Mouse (Mus musculus): ENCODE measurements around the gene Plcb4. TPM values are rescaled to one million over a fixed set of nuclear protein-coding genes. Genes with fewer than 3 reads are reported as not detected.
A peak's percentile ranks its signal among the peaks of the same experiment; 100 is the strongest.

Plcb4 gene
- polyA plus RNA-seq, 1 experiment from 2014 or later = 33.8 TPM

DNA sequence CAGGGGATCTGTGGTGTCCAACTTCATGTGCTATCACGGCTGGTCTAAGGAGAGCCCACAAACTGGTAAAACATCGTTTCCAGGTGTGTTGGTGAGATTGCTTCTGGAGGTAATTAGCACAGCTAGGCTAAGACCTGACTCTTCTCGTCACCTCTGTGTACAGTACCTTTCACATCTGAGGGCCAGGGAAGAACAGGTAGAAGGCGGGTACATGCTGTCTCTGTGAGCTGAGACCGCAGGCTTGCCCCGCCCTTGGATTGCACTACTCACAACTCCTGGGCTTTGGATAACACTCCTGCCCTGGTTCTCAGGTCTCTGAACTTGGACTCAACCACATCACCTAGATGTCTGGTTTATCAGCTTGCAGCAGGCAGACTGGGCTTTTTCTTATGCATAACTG lies 128.6 kb downstream of the Plcb4 start:
- Histone ChIP-seq H3K9me3 (replicated peaks; ENCODE audit: control insufficient read depth, low read length) (no peaks in the 10 kb centered on the region), H3K36me3 (ENCODE audit: control insufficient read depth, insufficient read depth, low read length) (no peaks in the 10 kb centered on the region), H3K9ac (ENCODE audit: low read depth, low read length) (no peak overlapping the region), H3K4me2 (no peak overlapping the region), H3K4me1 (ENCODE audit: control insufficient read depth, insufficient read depth, low read length) (no peaks in the 10 kb centered on the region), H3K4me3 (ENCODE audit: low read depth, low read length) (no peak overlapping the region), H3K27ac (ENCODE audit: low read depth, low read length) (no peak overlapping the region), H3K27me3 (ENCODE audit: control insufficient read depth, insufficient read depth, low read length) (no peaks in the 10 kb centered on the region)
- 90% methylated on average over 6 of the region's 6 CpGs for WGBS (ENCODE audit: insufficient replicate concordance)
- ATAC-seq (replicated peaks; ENCODE audit: insufficient number of reproducible peaks, low FRiP score, low TSS enrichment) = no peak

DNA sequence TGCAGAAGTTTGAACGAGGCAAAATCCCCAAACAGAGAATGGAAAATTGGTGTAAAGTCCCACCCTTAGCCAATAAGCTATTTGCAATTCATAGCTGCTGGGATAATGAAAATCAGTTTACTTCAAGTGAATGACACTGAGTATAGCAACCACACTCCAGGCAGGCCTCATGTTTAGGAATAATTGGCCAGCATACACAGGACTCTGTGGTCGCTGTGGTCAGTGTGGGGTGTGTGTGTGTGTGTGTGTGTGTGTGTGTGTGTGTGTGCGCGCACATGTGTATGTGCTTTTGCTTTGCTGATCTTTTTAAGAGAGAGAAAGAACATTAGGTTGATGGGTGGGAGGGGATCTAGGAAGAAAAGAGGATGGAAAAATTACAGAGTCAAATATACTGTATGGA lies 134.1 kb downstream of the Plcb4 start:
- Histone ChIP-seq H3K4me1 (ENCODE audit: control insufficient read depth, insufficient read depth, low read length) (peaks cover 4% of the 10 kb centered on the region; the same call in 1 of the 2 replicates), H3K27ac (ENCODE audit: low read depth, low read length) (no peak overlapping the region), H3K9ac (ENCODE audit: low read depth, low read length) (no peak overlapping the region), H3K4me3 (ENCODE audit: low read depth, low read length) (no peak overlapping the region), H3K27me3 (ENCODE audit: control insufficient read depth, insufficient read depth, low read length) (no peaks in the 10 kb centered on the region), H3K36me3 (ENCODE audit: control insufficient read depth, insufficient read depth, low read length) (no peaks in the 10 kb centered on the region), H3K4me2 (no peak overlapping the region), H3K9me3 (replicated peaks; ENCODE audit: control insufficient read depth, low read length) (no peaks in the 10 kb centered on the region)
- ATAC-seq (replicated peaks; ENCODE audit: insufficient number of reproducible peaks, low FRiP score, low TSS enrichment) = no peak
- 86% methylated on average over 4 of the region's 4 CpGs for WGBS (ENCODE audit: insufficient replicate concordance)

DNA sequence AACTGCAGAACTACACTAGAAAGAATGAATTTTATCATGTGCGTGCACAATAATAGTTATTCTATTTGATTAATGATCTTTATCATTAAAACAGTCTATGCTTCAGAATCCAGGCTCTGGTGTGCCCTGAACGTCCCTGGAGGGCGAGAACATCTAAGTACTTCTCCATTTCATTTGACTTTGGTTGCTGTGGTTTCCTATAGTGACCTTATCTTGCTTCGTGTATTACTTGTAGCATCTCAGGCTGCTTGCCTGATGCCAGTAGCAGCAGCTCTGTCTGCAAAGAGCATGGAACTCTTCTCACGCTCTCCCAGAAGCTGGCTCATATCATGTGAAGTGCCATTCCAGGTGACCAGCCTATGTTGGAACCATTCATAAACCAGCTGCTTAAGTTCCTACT lies 137.9 kb downstream of the Plcb4 start:
- peaks cover 4% of the 10 kb centered on the region; the same call in 1 of the 2 replicates for H3K4me1 ChIP-seq (ENCODE audit: control insufficient read depth, insufficient read depth, low read length)
- H3K4me2 ChIP-seq = no peak overlapping the region
- no peaks in the 10 kb centered on the region for H3K9me3 ChIP-seq (replicated peaks; ENCODE audit: control insufficient read depth, low read length)
- H3K36me3 ChIP-seq (ENCODE audit: control insufficient read depth, insufficient read depth, low read length) = no peaks in the 10 kb centered on the region
- no peak overlapping the region for H3K9ac ChIP-seq (ENCODE audit: low read depth, low read length)
- no peak for ATAC-seq (replicated peaks; ENCODE audit: insufficient number of reproducible peaks, low FRiP score, low TSS enrichment)
- no peak overlapping the region for H3K27ac ChIP-seq (ENCODE audit: low read depth, low read length)
- no peak overlapping the region for H3K4me3 ChIP-seq (ENCODE audit: low read depth, low read length)
- H3K27me3 ChIP-seq (ENCODE audit: control insufficient read depth, insufficient read depth, low read length) = no peaks in the 10 kb centered on the region
- WGBS (ENCODE audit: insufficient replicate concordance) = 72% methylated on average over 5 of the region's 5 CpGs

DNA sequence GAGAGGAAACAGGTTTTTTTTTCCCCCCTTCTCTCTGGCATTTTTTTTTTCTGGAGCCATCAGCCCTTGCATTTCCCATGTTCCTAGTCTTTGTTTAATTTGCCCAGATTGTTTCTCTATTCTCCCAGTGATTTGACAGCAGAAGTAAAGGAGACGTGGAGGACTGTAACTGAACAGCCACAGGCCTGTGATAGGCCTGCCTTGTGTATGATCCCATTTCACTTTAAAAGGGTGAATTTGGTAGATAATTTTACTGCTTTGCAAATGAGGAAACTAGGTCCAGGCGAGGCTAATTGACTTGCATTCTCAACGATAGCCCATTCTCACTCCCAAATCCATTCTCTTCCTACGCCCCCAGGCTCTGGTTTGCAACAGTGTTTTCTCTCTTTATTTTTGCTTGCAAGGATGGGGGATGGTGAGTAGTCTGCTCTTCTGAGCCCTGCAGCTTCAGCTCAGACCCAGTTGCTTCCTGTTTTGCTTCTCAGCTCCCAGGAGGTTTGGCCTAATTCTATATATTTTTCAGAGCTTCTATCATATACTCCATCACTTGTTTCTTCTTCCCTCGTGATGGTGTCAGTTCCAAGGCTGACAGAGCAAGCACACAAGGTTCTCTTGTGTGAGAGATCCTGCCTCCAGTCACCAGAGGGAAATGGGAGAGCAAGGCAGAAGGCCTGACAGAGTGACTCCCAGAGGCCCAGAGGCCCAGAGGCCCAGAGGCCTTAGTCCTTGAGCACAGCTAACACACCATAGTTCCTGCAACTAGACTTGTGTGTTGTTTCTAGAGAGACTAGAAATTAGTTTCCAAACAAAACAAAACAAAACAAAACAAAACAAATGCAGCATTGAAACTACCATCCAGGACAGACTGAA lies 139.1 kb downstream of the Plcb4 start:
- H3K27me3 ChIP-seq (ENCODE audit: control insufficient read depth, insufficient read depth, low read length) = no peaks in the 10 kb centered on the region
- no peak overlapping the region for H3K9ac ChIP-seq (ENCODE audit: low read depth, low read length)
- 0 out of 2 replicates have a peak overlapping the region, but pooled peaks have one; percentile 1 for H3K27ac ChIP-seq (ENCODE audit: low read depth, low read length)
- peaks cover 4% of the 10 kb centered on the region; the same call in 1 of the 2 replicates for H3K4me1 ChIP-seq (ENCODE audit: control insufficient read depth, insufficient read depth, low read length)
- H3K9me3 ChIP-seq (replicated peaks; ENCODE audit: control insufficient read depth, low read length) = no peaks in the 10 kb centered on the region
- H3K4me3 ChIP-seq (ENCODE audit: low read depth, low read length) = no peak overlapping the region
- H3K36me3 ChIP-seq (ENCODE audit: control insufficient read depth, insufficient read depth, low read length) = no peaks in the 10 kb centered on the region
- H3K4me2 ChIP-seq = no peak overlapping the region
- ATAC-seq (replicated peaks; ENCODE audit: insufficient number of reproducible peaks, low FRiP score, low TSS enrichment) = no peak
- 45% methylated on average over 5 of the region's 5 CpGs for WGBS (ENCODE audit: insufficient replicate concordance)

DNA sequence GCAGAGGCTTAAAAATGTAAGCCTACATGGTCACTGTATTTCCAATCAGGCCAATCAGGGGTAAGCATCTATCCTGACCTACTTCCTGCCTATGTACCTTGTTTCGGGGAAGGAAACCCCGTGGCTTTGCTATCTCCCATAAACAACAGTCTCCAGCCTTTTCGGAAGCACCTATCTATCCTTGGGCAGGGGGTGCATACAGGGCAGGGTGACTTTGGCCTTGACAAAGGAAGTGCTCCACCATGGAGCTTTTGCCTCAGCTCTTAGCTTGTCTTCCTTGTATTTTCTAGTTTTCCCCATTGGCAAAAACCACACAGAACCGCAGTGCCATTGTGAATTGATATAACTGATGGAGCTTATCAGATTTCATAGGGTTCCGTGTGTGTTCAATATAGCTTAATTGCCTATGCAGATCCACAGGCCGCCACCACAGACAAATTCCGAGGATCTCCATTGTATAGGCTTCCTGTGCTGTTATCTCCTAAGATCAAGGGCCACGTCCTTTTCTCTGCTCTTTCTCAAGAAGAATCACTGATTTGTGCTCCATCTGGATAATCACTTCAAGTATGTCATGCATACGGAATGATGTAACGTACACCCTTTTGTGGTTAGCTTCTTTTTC lies 140.4 kb downstream of the Plcb4 start:
- no peak overlapping the region for H3K27ac ChIP-seq (ENCODE audit: low read depth, low read length)
- 74% methylated on average over 10 of the region's 10 CpGs for WGBS (ENCODE audit: insufficient replicate concordance)
- peaks cover 4% of the 10 kb centered on the region; the same call in 1 of the 2 replicates for H3K4me1 ChIP-seq (ENCODE audit: control insufficient read depth, insufficient read depth, low read length)

DNA sequence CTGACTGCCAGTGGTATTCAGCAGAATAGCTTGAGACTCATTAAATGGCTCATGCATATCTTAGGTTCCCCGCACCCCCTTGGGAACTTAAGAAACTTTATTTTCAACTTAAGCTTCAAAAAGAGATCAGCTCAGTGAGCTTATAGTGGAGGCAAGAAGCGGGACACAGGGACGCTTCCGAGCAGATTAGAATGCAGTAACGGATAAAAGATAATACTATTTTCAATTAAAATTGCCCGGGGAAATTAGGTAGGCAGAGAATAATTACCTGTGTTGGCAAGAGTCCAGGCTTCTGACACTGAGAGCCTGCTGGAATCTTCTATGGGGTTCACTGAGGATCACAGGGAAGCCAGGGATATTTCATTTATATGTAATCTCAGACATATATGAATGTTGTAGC lies 141.6 kb downstream of the Plcb4 start:
- Histone ChIP-seq H3K4me2 (no peak overlapping the region), H3K9ac (ENCODE audit: low read depth, low read length) (no peak overlapping the region), H3K36me3 (ENCODE audit: control insufficient read depth, insufficient read depth, low read length) (no peaks in the 10 kb centered on the region), H3K9me3 (replicated peaks; ENCODE audit: control insufficient read depth, low read length) (no peaks in the 10 kb centered on the region), H3K27me3 (ENCODE audit: control insufficient read depth, insufficient read depth, low read length) (no peaks in the 10 kb centered on the region), H3K4me1 (ENCODE audit: control insufficient read depth, insufficient read depth, low read length) (peaks cover 4% of the 10 kb centered on the region; the same call in 1 of the 2 replicates), H3K4me3 (ENCODE audit: low read depth, low read length) (no peak overlapping the region), H3K27ac (ENCODE audit: low read depth, low read length) (no peak overlapping the region)
- ATAC-seq (replicated peaks; ENCODE audit: insufficient number of reproducible peaks, low FRiP score, low TSS enrichment) = no peak
- WGBS (ENCODE audit: insufficient replicate concordance) = 84% methylated on average over 6 of the region's 6 CpGs

More for the DNA sequence above, 140.4 kb downstream of the Plcb4 start:
- no peaks in the 10 kb centered on the region for H3K9me3 ChIP-seq (replicated peaks; ENCODE audit: control insufficient read depth, low read length)
- H3K4me2 ChIP-seq = no peak overlapping the region
- H3K36me3 ChIP-seq (ENCODE audit: control insufficient read depth, insufficient read depth, low read length) = no peaks in the 10 kb centered on the region
- no peak overlapping the region for H3K4me3 ChIP-seq (ENCODE audit: low read depth, low read length)
- no peak overlapping the region for H3K9ac ChIP-seq (ENCODE audit: low read depth, low read length)
- no peak for ATAC-seq (replicated peaks; ENCODE audit: insufficient number of reproducible peaks, low FRiP score, low TSS enrichment)
- no peaks in the 10 kb centered on the region for H3K27me3 ChIP-seq (ENCODE audit: control insufficient read depth, insufficient read depth, low read length)

DNA sequence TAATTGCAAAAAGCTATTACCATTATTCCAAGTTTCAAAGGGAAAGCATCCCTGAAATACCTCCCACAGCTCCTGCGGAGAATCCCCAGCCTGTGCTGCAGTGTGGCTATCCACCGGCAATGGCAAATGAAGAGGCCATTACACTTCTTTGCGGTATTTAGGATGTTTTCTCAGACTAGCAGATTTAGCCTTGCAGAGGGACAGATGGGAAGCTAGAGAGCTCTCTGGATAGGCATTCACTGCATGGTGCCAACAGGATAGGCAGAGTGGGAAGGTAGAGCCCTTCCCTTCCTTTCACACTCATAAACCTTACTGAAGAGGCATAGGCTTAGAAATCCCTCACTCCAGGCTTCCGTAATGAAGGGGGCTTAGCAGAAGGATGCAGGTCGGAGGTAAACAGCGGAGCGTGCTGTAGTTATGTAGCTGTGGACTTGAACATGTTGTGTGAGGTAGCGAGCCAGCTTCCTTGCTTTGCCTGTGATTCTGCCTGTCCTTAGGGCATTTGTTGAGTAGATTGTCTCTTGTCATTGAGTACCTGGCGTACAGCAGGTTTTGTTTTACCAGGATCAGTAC lies 144.2 kb downstream of the Plcb4 start:
- no peak overlapping the region for H3K9ac ChIP-seq (ENCODE audit: low read depth, low read length)
- H3K4me2 ChIP-seq = no peak overlapping the region
- H3K4me1 ChIP-seq (ENCODE audit: control insufficient read depth, insufficient read depth, low read length) = no peaks in the 10 kb centered on the region
- H3K27ac ChIP-seq (ENCODE audit: low read depth, low read length) = no peak overlapping the region
- ATAC-seq (replicated peaks; ENCODE audit: insufficient number of reproducible peaks, low FRiP score, low TSS enrichment) = no peak
- H3K9me3 ChIP-seq (replicated peaks; ENCODE audit: control insufficient read depth, low read length) = no peaks in the 10 kb centered on the region
- H3K27me3 ChIP-seq (ENCODE audit: control insufficient read depth, insufficient read depth, low read length) = no peaks in the 10 kb centered on the region
- no peaks in the 10 kb centered on the region for H3K36me3 ChIP-seq (ENCODE audit: control insufficient read depth, insufficient read depth, low read length)
- no peak overlapping the region for H3K4me3 ChIP-seq (ENCODE audit: low read depth, low read length)
- 85% methylated on average over 9 of the region's 9 CpGs for WGBS (ENCODE audit: insufficient replicate concordance)

DNA sequence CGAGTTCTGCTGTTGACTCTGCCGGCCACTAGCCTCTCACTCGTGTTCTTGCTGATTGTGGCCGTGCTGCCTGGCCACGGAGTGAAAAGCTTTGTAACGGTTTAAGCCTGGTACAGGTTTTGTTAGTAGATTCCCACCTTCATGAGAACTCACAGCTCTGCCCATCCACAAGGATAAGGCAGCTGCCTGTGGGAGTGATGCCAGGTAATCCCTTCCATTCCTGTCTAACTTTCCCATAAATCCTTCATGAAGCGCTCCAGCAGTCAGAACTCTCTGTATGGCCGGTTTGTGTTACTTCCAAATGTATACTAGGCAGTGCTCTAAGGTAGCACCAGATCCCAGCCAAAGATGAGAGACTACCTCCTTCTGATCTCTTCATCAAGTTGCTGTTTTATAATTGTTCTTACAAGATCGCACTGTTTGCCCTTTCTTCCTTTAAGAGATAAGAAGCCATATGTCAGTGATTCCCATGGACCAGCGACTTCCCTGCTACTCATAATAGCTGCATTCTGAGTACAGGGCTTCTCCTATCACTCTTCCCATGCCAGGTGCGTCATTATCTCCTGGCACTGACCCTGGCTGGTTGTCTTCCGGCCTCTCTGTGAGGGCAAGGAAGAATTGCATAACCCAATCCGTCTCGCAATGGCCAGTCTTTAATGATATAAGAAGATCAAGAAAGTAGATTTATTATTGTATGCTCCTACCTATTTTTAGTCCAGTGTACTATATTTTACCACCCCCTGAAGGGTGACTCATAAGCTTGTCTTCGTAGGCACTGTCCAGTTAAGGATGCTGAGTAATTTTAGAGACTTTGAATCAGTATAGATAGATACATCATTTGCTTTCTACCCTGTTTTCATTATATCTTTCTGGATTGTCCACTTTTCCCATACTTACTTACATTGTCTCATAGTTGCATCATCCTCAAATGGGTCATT lies 147.2 kb downstream of the Plcb4 start:
- Histone ChIP-seq H3K27me3 (ENCODE audit: control insufficient read depth, insufficient read depth, low read length) (no peaks in the 10 kb centered on the region), H3K27ac (ENCODE audit: low read depth, low read length) (no peak overlapping the region), H3K36me3 (ENCODE audit: control insufficient read depth, insufficient read depth, low read length) (no peaks in the 10 kb centered on the region), H3K4me1 (ENCODE audit: control insufficient read depth, insufficient read depth, low read length) (no peaks in the 10 kb centered on the region), H3K9me3 (replicated peaks; ENCODE audit: control insufficient read depth, low read length) (no peaks in the 10 kb centered on the region), H3K9ac (ENCODE audit: low read depth, low read length) (no peak overlapping the region), H3K4me3 (ENCODE audit: low read depth, low read length) (no peak overlapping the region), H3K4me2 (no peak overlapping the region)
- no peak for ATAC-seq (replicated peaks; ENCODE audit: insufficient number of reproducible peaks, low FRiP score, low TSS enrichment)
- WGBS (ENCODE audit: insufficient replicate concordance) = 80% methylated on average over 15 of the region's 15 CpGs
